In genomic region chr8:89785011-89785410, GRCm38 (mm10) we compare ENCODE assay signal across 8 mouse cellular contexts.
DNase-seq lines count a peak whose midpoint lies in the region; ATAC-seq and TF ChIP-seq lines count a peak whose summit lies in the region.

No protein-coding gene starts in this region.

- no peak overlapping the region for H3K9ac ChIP-seq in heart, adult 2 months (ENCODE audit: low read depth, low read length)
- H3K9ac ChIP-seq in forebrain, embryonic 15.5 days (replicated peaks) = no peak overlapping the region
- no peak overlapping the region for H3K9ac ChIP-seq in hindbrain, embryonic 16.5 days (ENCODE audit: low read depth, low read length)

- no peak overlapping the region for H3K4me3 ChIP-seq in heart, adult 2 months
- no peak overlapping the region for H3K4me3 ChIP-seq in forebrain, embryonic 15.5 days
- H3K4me3 ChIP-seq in hindbrain, embryonic 16.5 days (ENCODE audit: low read length) = no peak overlapping the region

- H3K27me3 ChIP-seq in heart, adult 2 months (ENCODE audit: control insufficient read depth, insufficient read depth, low read length) = no peaks in the 10 kb centered on the region
- peaks cover 9% of the 10 kb centered on the region for H3K27me3 ChIP-seq in forebrain, embryonic 15.5 days
- H3K27me3 ChIP-seq in hindbrain, embryonic 16.5 days (replicated peaks; ENCODE audit: control insufficient read depth, insufficient read depth, low read length) = peaks cover 10% of the 10 kb centered on the region
- no peaks in the 10 kb centered on the region for H3K27me3 ChIP-seq in splenic B cell, adult 2 months (ENCODE audit: control insufficient read depth, insufficient read depth, low read length, poor library complexity, severe bottlenecking)

- no peaks in the 10 kb centered on the region for H3K9me3 ChIP-seq in forebrain, embryonic 15.5 days
- H3K9me3 ChIP-seq in hindbrain, embryonic 16.5 days (ENCODE audit: control insufficient read depth, low read length) = no peaks in the 10 kb centered on the region

- no peak overlapping the region for H3K4me2 ChIP-seq in forebrain, embryonic 15.5 days (replicated peaks)
- no peak overlapping the region for H3K4me2 ChIP-seq in hindbrain, embryonic 16.5 days (ENCODE audit: low read length)

- no peaks in the 10 kb centered on the region for H3K79me2 ChIP-seq in heart, adult 2 months (replicated peaks; ENCODE audit: control insufficient read depth, insufficient read depth, low read length)

- 15% methylated on average over 7 of the region's 7 CpGs for WGBS in heart, adult 2 months
- WGBS in forebrain, embryonic 15.5 days = 13% methylated on average over 7 of the region's 7 CpGs
- WGBS in hindbrain, embryonic 16.5 days = 18% methylated on average over 7 of the region's 7 CpGs

- TF ChIP-seq POLR2A in heart, adult 2 months (IDR thresholded peaks at IDR 0.05; ENCODE audit: insufficient read depth, low read depth, low read length) = no peak

- H3K4me1 ChIP-seq in heart, adult 2 months (ENCODE audit: control insufficient read depth, insufficient read depth, low read length) = no peaks in the 10 kb centered on the region
- H3K4me1 ChIP-seq in forebrain, embryonic 15.5 days = peaks cover 21% of the 10 kb centered on the region
- peaks cover 7% of the 10 kb centered on the region for H3K4me1 ChIP-seq in hindbrain, embryonic 16.5 days (ENCODE audit: control insufficient read depth, insufficient read depth, low read depth, low read length)

- ATAC-seq in forebrain, embryonic 15.5 days (replicated peaks) = peak; percentile 68; the same call in 1 of the 2 replicates
- peak; percentile 55; the same call in 1 of the 2 replicates for ATAC-seq in hindbrain, embryonic 16.5 days
- peak; percentile 65; the same call in 1 of the 2 replicates for ATAC-seq in megakaryocyte-erythroid progenitor cell, adult 5-6 weeks (replicated peaks; ENCODE audit: low FRiP score, low TSS enrichment, poor library complexity, severe bottlenecking)

- no peak overlapping the region for H3K27ac ChIP-seq in heart, adult 2 months
- no peak overlapping the region for H3K27ac ChIP-seq in forebrain, embryonic 15.5 days (replicated peaks)
- no peak overlapping the region for H3K27ac ChIP-seq in hindbrain, embryonic 16.5 days (ENCODE audit: low read depth, low read length)

- no peaks in the 10 kb centered on the region for H3K36me3 ChIP-seq in heart, adult 2 months (ENCODE audit: control insufficient read depth, insufficient read depth, low read length)
- no peaks in the 10 kb centered on the region for H3K36me3 ChIP-seq in forebrain, embryonic 15.5 days
- no peaks in the 10 kb centered on the region for H3K36me3 ChIP-seq in hindbrain, embryonic 16.5 days (ENCODE audit: control insufficient read depth, insufficient read depth, low read length)
- no peaks in the 10 kb centered on the region for H3K36me3 ChIP-seq in splenic B cell, adult 2 months (ENCODE audit: control insufficient read depth, insufficient read depth, low read length, poor library complexity, severe bottlenecking)

- intact Hi-C loops in heart, adult 2 months (cut with DNase I) = loop anchor here (10.0 kb wide), 1 partner anchor 1030 kb away; no protein-coding TSS in a partner anchor
- intact Hi-C loops in heart, postnatal 25 days (cut with DNase I) = loop anchor here (10.0 kb wide), 2 partner anchors 150 to 1030 kb away; no protein-coding TSS in a partner anchor

- peak; percentile 20 to 45 for DNase-seq in heart, adult 2 months
- DNase-seq in heart, postnatal 25 days (ENCODE audit: low spot score) = no peak
- DNase-seq in c-Kit-positive CD71-negative TER-119-negative erythroid progenitor cells, embryonic 14.5 days (ENCODE audit: low read depth) = peak; percentile 61
- DNase-seq in left cerebral cortex, adult 18-20 months (ENCODE audit: low spot score in 2 of 2) = peak; percentile 70 to 80
- DNase-seq in splenic B cell, adult 2 months (ENCODE audit: low read depth, low spot score) = peak; percentile 22

- TF ChIP-seq CTCF in heart, adult 2 months (IDR thresholded peaks at IDR 0.05) = peak; percentile 95

- no peak for TF ChIP-seq EP300 in heart, adult 2 months (IDR thresholded peaks at IDR 0.05; ENCODE audit: insufficient read depth, low read depth, low read length)
